Mouse (Mus musculus) spleen, postnatal 14 days (tissue): ENCODE measurements around the gene Bach2.

Experiments
- DNase-seq, 2 experiments: peaks; one replicate each; pipeline ENCODE4 v3.0.0; 2021 to 2022; ENCODE audit warnings: low spot score in 2 of 2

The Bach2 gene

DNA sequence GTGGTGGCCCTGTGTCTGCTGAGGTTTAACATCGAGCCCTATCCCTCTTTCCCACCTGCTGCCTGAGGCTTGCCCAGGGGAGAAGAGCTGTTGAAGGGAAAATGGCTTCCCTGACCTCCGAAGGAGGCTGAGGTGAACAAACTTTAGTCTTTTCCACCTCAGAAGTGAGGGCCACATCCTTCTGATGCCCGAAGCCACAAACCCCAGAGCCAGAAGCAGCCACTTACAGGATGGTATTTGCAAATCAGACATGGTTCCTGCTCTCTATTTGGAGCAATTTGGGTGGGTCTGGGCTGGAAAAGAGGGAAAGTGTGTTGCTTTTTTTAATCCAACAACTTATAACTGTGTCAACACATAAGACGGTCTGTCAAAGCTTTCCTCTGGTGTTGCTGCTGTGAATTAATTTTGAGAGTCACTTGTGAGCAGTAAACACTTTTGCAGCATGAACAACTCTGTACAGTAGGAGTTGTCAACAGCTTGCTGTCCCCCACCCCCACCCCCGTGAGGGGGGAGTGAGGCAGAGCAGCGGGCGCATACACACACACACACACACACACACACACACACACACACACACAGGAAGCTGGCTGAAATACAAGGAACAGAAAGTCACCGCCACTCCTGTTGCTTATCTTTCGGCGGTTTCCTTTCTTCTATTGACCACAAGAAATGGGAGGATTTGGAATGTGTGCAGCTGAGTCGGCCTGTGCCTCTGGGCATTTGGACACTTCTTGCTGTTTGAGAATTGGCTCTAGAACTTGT lies 149.1 kb downstream of the Bach2 start:
- DNase-seq: peak; percentile 32 to 49

GRCm38 (mm10) chr4:32388564-32388963 lies 150.0 kb downstream of the Bach2 start:
- DNase-seq: no peak

DNA sequence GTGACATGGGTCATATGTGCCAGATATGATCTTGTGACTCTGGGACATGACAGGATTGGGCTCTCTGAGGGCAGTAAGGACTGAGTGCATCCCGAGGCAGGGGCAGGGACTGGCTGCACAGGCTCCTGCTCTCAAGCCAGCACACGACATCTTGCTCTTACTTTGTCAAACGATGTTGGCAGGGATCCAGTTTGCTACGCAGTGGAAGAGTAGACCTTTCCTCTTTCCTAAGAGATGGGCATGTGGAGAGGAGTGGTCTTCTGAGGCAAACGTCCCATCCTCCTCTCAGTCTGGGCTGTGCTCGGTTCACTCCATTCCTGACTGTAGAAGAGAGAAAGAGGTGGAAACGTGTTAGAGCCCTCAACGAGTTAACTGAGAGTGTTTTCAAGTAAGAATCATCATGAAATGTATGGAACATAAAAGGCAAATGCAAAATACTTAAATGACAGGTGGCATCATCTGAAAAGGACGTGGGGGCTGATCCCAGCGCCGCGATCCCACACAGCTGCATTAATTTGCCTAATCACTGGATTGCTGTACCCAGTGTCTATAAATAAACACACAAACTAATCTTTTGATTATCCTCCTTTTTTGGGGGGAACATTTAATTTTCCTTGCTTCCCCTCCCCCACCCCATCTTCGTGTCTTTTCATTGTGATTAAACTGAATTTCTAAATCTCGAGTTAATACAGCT lies 150.7 kb downstream of the Bach2 start:
- DNase-seq: no peak

GRCm38 (mm10) chr4:32391260-32391659 lies 152.7 kb downstream of the Bach2 start:
- no peak for DNase-seq

DNA sequence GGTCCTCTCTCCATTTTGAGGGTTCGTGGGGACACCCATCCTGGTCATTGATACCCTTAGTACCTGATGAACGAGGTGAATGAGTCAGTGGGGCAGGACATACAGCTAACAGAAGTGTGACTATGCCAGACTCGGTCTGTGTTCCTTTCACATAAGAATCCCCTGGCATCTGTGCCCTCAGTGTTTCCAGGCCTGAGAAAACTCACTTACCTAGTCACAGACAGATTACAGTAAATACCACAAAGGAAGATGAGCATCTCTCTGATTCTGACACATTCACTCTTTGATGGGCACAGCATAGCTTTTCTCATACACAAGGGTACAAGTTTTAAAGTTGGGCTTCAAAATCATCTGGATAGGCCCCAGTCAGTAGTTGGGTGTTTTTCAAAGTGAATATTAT lies 154.6 kb downstream of the Bach2 start:
- no peak for DNase-seq

DNA sequence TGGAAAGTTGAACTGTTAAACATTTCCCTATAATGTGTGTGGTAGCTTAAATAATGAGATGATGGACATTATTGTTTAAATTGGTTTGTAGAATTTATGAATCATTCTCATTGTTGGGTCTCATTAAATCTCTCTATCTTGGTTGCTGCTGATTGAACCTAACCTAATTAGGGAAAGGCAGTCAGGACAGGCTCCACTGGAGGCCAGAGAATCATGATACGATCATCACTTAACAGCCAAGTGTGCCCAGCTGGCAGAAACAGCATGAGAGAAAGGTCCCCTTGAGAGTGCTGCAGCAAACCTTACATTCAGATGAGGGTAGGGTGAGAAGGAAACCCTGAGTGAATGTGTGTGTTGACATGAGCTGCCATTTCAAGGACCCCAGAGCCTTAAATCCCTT lies 155.3 kb downstream of the Bach2 start:
- DNase-seq: no peak

GRCm38 (mm10) chr4:32394850-32395249 lies 156.2 kb downstream of the Bach2 start:
- no peak for DNase-seq

DNA sequence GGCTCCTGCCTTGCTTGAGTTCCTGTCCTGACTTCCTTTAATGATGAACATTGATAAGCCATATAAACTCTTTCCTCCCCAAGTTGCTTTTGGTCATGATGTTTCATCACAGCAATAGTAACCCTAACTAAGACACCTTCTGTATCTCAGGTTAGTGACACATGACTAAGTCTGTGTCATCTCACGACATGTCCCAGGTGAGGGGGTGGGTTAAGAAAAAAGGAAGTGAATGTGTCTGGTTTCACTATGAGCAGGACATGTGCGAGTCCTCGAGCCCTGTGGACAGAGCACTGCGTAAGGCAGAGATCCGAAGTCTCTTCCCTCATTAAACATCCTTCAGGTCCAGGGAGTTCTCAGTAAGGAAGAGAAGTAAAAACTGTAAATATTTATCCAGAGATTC lies 162.9 kb downstream of the Bach2 start:
- DNase-seq: no peak

GRCm38 (mm10) chr4:32403506-32403905 lies 164.9 kb downstream of the Bach2 start:
- no peak for DNase-seq

DNA sequence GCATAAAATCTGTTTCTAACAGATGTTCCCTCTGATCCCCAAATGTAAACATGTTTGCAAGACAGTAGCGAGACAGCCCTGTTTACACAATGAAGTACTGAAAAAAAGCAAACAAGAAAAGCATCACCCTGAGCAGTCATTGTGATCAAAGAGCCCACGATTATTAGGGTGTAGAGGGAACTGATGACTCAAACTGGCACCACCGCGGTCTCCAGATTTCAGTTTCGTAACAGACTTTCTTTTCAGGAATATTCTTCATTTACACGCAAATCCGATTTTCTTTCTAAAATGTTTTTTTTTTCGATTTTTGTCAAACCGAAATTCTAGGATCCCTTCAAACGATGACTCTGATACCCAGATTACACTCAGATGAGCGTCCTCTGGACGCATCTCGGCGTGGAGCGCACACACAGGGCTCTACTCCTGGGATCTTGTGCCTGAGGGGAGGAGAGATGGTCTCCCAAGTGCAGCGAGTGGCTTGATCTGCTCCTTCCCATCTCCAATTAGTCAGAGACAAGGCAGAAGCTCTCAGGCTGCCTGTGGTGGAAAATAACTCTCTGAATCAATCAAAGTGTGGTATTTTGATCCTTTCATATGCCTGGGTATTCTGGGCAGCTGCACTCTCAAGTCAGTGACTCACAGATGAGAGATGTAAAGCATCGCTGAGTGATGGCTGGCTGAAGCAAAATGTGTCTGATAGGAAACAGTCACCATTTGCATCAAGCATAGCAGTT lies 166.7 kb downstream of the Bach2 start:
- no peak for DNase-seq

DNA sequence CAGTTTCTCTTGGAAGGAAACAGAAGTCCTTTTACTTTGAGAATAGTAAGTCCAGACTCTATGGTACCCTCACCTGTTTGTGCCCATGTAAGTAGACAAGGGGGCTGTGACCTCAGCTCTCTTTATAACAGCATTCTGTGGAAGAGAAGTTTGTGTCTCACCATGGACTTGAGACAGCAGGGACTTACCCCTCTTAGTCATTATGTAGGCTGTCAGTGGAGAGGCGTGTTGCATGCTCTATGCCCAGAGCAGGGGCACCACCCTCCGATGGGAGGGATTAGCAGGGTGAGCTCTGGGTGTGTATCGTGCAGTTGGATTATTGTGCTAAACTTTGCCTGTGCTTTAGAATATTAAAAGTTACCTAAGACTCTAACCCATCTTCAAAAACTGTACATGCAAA lies 167.4 kb downstream of the Bach2 start:
- no peak for DNase-seq

DNA sequence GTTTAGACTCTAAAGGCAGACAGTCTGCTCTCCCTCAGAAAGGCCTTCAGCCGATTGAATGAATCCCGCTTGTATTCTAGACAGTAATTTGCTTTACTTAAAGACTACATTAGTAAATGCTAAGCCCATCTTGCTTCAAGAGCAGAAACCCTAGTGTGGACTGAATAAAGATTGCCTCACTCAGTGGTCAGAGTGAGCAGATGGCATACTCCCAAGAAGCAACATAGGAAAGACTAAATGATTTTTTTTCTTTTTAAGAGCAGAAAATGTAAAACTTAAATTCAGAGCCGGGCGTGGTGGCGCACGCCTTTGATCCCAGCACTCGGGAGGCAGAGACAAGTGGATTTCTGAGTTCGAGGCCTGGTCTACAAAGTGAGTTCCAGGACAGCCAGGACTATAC lies 169.9 kb downstream of the Bach2 start:
- no peak for DNase-seq

DNA sequence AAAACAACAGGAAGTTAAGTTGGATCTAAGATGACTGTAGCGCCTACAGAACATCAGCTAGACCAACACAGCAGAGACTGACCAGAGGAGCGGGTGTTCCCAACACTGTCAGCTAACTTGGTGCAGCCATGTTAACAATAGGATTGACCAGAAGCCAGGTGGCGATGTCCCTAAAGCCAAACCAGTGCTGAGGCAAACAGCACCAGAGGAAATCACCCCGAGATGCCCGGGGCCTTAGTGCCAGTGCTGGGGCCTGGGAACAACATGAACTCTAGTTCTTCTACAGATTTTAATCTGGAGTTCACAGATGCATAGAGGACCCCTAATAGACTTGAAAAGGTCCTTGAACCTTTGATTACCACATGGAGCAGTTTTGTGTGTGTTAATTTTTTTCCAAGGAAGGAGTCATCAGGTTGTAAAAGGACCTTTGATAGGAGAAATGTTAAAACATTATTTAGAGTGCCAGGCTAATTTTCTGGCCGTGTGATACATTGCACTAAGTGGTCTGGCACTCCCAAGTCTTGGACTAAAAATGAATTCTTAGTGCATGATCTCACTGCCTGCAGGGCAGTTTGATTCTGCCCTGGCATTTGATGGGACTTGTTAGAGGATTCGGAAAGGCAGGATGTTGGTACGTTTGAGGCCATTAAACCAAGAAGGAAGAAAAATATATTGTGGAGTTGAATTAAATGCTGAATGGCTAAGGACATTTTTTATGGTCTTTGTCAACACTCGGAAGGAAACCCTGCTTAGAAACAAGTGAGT lies 170.7 kb downstream of the Bach2 start:
- DNase-seq: no peak

- no peak for DNase-seq
These were observed 174.5 kb downstream of the Bach2 start for GRCm38 (mm10) chr4:32413063-32413462.

GRCm38 (mm10) chr4:32413505-32413904 lies 174.9 kb downstream of the Bach2 start:
- no peak for DNase-seq

DNA sequence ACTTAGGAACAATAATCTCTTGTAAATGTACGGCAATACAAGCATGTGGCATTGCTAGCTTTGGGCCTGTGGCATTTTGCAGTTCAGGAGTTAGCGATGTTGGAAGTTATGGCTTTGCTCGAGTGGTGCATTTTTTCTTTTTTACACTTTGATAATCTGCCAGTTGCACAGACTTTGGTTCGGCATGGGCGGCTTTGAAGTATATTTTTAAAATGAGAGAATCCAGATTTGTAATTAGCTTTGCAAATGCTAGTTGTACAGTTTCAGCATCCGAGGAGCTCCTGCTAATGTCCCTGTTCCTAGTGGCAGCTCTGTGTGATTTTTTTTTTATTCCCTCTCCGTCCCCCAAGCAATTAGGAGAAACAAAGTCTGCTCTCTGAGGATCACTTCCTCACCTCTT lies 176.4 kb downstream of the Bach2 start:
- no peak for DNase-seq

DNA sequence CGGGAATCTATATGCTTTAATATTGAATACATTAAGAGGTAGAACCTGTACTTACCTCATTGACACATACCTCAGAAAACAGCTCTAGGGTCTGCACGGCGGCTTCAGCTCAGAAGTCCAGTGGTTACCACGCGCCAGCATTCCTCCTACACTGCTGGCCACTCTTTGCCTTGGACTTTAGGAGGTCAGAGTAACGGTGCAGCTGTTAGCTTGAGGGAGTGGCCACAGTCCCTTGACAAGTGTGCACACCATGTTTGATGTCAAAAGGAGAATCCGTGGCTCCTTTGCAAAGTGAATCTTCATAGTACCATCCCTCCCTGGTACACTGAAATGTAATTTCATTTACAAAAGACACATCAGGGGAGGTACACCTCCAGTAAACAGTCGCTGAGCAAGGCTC lies 179.3 kb downstream of the Bach2 start:
- no peak for DNase-seq

- DNase-seq: no peak
These were observed 183.0 kb downstream of the Bach2 start for GRCm38 (mm10) chr4:32421570-32421969.

DNA sequence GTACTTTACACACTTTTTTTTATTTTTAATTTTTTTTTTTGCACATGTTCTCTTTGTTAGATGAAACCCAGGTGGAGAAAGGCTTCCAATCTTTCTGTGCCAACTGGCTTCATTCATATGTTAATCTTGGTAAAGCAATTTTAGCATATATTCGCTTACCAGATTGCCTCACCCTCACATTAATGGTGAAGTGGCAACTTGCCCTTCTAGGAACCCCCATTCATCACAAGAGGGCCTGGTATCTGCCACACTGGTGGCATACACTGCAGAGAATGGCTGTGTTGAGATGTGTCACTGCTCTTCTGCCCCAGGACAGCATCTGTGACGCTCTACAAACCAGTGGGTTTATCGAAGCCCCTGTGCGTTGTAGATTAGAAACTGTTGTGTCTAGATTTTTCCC lies 183.8 kb downstream of the Bach2 start:
- DNase-seq: no peak

- no peak for DNase-seq
These were observed 185.1 kb downstream of the Bach2 start for GRCm38 (mm10) chr4:32423667-32424066.

GRCm38 (mm10) chr4:32424434-32424833 lies 185.8 kb downstream of the Bach2 start:
- no peak for DNase-seq

- DNase-seq: no peak
These were observed 186.5 kb downstream of the Bach2 start for GRCm38 (mm10) chr4:32425060-32425459.
